Mouse (Mus musculus): ENCODE measurements around the gene Rora.

GRCm38 (mm10) chr9:69290018-69290880 is 636.7 kb downstream of the Rora start:
- TF ChIP-seq CTCF (conservative IDR thresholded peaks at IDR 0.05; ENCODE audit: low read length): no peak
- no peak for TF ChIP-seq POU5F1 (IDR thresholded peaks at IDR 0.05; ENCODE audit: borderline replicate concordance, low read length)
- TF ChIP-seq NANOG (IDR thresholded peaks at IDR 0.05; ENCODE audit: borderline replicate concordance, low read length): no peak

Data from E14TG2a.4 (cell line).